Mouse (Mus musculus): ENCODE results near the gene Car3.

DNA sequence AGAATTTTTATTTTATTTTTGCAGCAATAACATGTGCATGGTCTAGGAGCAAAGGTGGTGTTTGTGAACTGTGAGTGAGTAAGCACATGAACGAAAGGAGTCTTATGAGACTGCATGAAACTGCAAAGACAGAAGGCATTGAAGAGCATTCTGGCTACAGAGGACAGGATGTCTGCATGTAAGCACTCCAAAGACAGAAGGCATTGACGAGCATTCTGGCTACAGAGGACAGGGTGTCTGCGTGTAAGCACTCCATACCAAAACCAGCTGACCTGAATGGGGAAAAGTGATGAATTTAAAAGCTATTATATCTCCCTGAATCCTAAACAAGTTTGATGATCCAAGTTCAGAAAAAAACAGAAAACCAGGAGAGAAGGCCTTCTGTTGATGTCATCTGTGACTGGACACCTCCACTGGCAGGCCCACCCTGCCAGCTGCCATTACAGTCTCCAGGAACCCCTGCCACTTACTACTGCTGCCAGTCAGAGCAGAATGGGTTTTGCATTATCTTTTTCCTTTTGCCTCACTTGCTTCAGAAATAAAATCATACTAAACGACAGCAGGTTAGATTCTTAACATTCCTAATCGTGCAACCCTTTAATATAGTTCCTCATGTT is 32.0 kb upstream of the Car3 start:
- TF ChIP-seq CTCF (IDR thresholded peaks at IDR 0.05; ENCODE audit: insufficient read depth, low read depth, low read length) (no peak), POLR2A (IDR thresholded peaks at IDR 0.05; ENCODE audit: insufficient read depth, low read depth, low read length) (no peak)

Data from olfactory bulb, adult 2 months (tissue).